ENCODE assay signal across 22 mouse cellular contexts in the genomic region with DNA sequence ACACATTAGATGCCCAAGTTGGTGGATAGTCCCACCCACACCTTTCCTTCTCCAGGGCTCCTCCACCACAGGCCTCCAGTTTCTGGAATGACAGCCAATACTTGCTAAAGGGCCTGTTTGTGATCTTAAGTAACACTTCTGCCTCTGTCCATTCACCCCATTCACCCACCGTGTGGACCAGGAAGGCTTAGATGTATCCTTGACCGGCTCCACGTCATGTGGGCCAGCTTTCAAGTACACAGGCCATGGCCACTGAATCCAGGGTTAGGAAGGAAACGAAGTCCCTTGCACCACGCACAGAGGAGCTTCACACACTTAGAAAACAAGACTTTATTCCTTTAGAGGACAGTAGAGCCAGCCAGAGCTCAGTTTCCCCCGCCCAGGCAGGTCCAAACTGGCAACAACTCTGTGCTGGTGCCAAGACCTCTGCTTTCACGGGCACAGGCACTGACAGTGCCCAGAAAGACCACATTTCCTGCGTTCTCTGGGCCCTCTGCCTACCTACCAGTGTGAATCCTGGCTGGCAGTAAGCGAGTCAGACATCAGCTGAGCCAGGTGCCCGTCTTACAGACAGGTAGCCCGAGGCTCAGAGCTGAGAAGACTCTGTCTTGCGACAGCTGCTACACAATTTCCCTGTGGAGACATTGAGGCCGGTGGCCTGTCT. TPM values are rescaled to one million over a fixed set of nuclear protein-coding genes. Genes with fewer than 3 reads are reported as not detected.
A peak's percentile ranks its signal among the peaks of the same experiment; 100 is the strongest.
DNase-seq lines count a peak whose midpoint lies in the region; ATAC-seq lines count a peak whose summit lies in the region.
"Had no signal": no experiment of that assay in that cellular context is flagged by ENCODE, and none has a peak within 500 bp of the region (broad histone marks: within the 10 kb centered on the region; RNA-seq: fewer than 3 reads in every experiment).

No protein-coding gene starts in this region.

- peak; percentile 57 for DNase-seq in cerebellum, adult 11-12 months
- DNase-seq in cerebellum, postnatal 10 days = peak; percentile 56 to 68
- DNase-seq in cerebellum, postnatal 4 days (ENCODE audit: low spot score in 2 of 2) = no peak
- peak; percentile 57 for DNase-seq in brain, adult 2 months (ENCODE audit: low read depth, low spot score)
- peak; percentile 61 for DNase-seq in fat pad, adult 2 months (ENCODE audit: extremely low read depth, low read depth, low spot score)
- no peak for DNase-seq in left cerebral cortex, postnatal 10 days (ENCODE audit: extremely low spot score in 1 of 2, low spot score in 2 of 2)
- no peak for DNase-seq in adrenal gland, adult 18-20 months (ENCODE audit: low spot score in 2 of 2)
- DNase-seq: adrenal gland, adult 2 months; adrenal gland, postnatal 14 days; gastrocnemius, postnatal 10 days; gastrocnemius, postnatal 36 days; heart, adult 18-20 months; heart, postnatal 14 days; heart, postnatal 4 days; kidney, adult 18-20 months; kidney, adult 9 months had no signal

- intact Hi-C loops in left cerebral cortex, postnatal 10 days (cut with DNase I) = no loop called here

- ATAC-seq in cerebellum, adult (ENCODE audit: insufficient number of reproducible peaks, low FRiP score, low TSS enrichment) = no peak
- ATAC-seq: forebrain, embryonic 15.5 days; hindbrain, postnatal 0 days; inflammation-experienced regulatory T-cells, adult 6 months; intestine, embryonic 16.5 days; Patski had no signal

RNA-seq across cellular contexts. Expression of a gene that starts 10.0 kb away (rescaled TPM):
- total RNA-seq in left cerebral cortex, postnatal 10 days (2021) = 10 to 100 TPM; 13.2 to 14.4 TPM
- 10 to 100 TPM; 17.5 to 30.1 TPM for total RNA-seq in adrenal gland, adult 18-20 months (2021)

RNA-seq across cellular contexts. Expression of a gene that starts 10.2 kb away (rescaled TPM):
- total RNA-seq in left cerebral cortex, postnatal 10 days (2021) = 1 to 10 TPM; 8.4 to 9.3 TPM
- total RNA-seq in adrenal gland, adult 18-20 months (2021) = 10 to 100 TPM; 12.6 to 14.6 TPM

RNA-seq across cellular contexts. Expression of a gene that starts 32.9 kb away (rescaled TPM):
- total RNA-seq in left cerebral cortex, postnatal 10 days (2021) = 10 to 100 TPM; 51.3 to 53.0 TPM
- 10 to 100 TPM; 55.5 to 79.9 TPM for total RNA-seq in adrenal gland, adult 18-20 months (2021)

Comparison
In these comparisons a context has a peak if more than half of its experiments do, and no peak if none do; other contexts are left out.
1. DNase-seq: peak in cerebellum, adult 11-12 months (single experiment), cerebellum, postnatal 10 days (2 of 2), brain, adult 2 months (single experiment) and fat pad, adult 2 months (single experiment); none in cerebellum, postnatal 4 days (0 of 2), left cerebral cortex, postnatal 10 days (0 of 2) and adrenal gland, adult 18-20 months (0 of 2).